ENCODE assay signal across 30 mouse cellular contexts in genomic region chr5:147636676-147637075, GRCm38 (mm10).
"Had no signal": no experiment of that assay in that cellular context is flagged by ENCODE, and none has a peak within 500 bp of the region (broad histone marks: within the 10 kb centered on the region; RNA-seq: fewer than 3 reads in every experiment).

No protein-coding gene starts in this region.

- DNase-seq: left cerebral cortex, postnatal 4 days; liver; liver, embryonic 13.5 days; liver, postnatal 0 days; lung, adult 18-20 months; lung, adult 2 months; lung, embryonic 14.5 days; lung, postnatal 10 days; lung, postnatal 14 days; lung, postnatal 36 days; lung, postnatal 4 days; midbrain, embryonic 14.5 days had no signal

- H3K9ac ChIP-seq: limb, embryonic 12.5 days; limb, embryonic 13.5 days; limb, embryonic 15.5 days; liver, embryonic 12.5 days; liver, embryonic 13.5 days; liver, embryonic 14.5 days; liver, embryonic 15.5 days; liver, postnatal 0 days; lung, embryonic 14.5 days; lung, embryonic 15.5 days; midbrain, embryonic 12.5 days; midbrain, embryonic 15.5 days had no signal

- H3K36me3 ChIP-seq: limb, embryonic 10.5 days; limb, embryonic 12.5 days; limb, embryonic 13.5 days; limb, embryonic 15.5 days; liver, embryonic 12.5 days; liver, embryonic 13.5 days; liver, embryonic 15.5 days; lung, embryonic 15.5 days; midbrain, embryonic 10.5 days; midbrain, embryonic 12.5 days; midbrain, embryonic 15.5 days had no signal

- H3K4me1 ChIP-seq: limb, embryonic 10.5 days; limb, embryonic 12.5 days; limb, embryonic 15.5 days; liver, embryonic 12.5 days; liver, embryonic 13.5 days; liver, embryonic 15.5 days; megakaryocyte, embryonic 14.5 days had no signal

- H3K4me3 ChIP-seq: left cerebral cortex, adult 2 months; limb, embryonic 10.5 days; limb, embryonic 12.5 days; limb, embryonic 13.5 days; limb, embryonic 15.5 days; liver, embryonic 12.5 days; liver, embryonic 13.5 days; liver, embryonic 15.5 days; lung, embryonic 15.5 days; megakaryocyte, embryonic 14.5 days; midbrain, embryonic 10.5 days; midbrain, embryonic 12.5 days; midbrain, embryonic 15.5 days; myocyte had no signal

- H3K27ac ChIP-seq: left cerebral cortex, adult 2 months; limb, embryonic 10.5 days; limb, embryonic 12.5 days; limb, embryonic 13.5 days; limb, embryonic 15.5 days; liver, embryonic 12.5 days; liver, embryonic 13.5 days; liver, embryonic 14.5 days; liver, embryonic 15.5 days; lung, embryonic 15.5 days; macrophage; midbrain, embryonic 10.5 days; midbrain, embryonic 12.5 days; midbrain, embryonic 15.5 days had no signal

- ATAC-seq: liver, embryonic 12.5 days; liver, postnatal 0 days; lung, postnatal 0 days; midbrain, embryonic 15.5 days; midbrain, embryonic 16.5 days had no signal

- H3K4me2 ChIP-seq: limb, embryonic 12.5 days; limb, embryonic 13.5 days; limb, embryonic 15.5 days; liver, embryonic 11.5 days; liver, embryonic 12.5 days; liver, embryonic 13.5 days; liver, embryonic 15.5 days; lung, embryonic 14.5 days; lung, embryonic 15.5 days; midbrain, embryonic 12.5 days; midbrain, embryonic 15.5 days had no signal

- H3K9me3 ChIP-seq: limb, embryonic 10.5 days; limb, embryonic 12.5 days; limb, embryonic 13.5 days; limb, embryonic 15.5 days; liver, embryonic 12.5 days; liver, embryonic 13.5 days; liver, embryonic 15.5 days; lung, embryonic 15.5 days; midbrain, embryonic 10.5 days; midbrain, embryonic 12.5 days; midbrain, embryonic 15.5 days had no signal

- H3K27me3 ChIP-seq: limb, embryonic 12.5 days; limb, embryonic 13.5 days; limb, embryonic 15.5 days; liver, embryonic 12.5 days; liver, embryonic 13.5 days; liver, embryonic 15.5 days; lung, embryonic 15.5 days; midbrain, embryonic 12.5 days; midbrain, embryonic 15.5 days had no signal
